Mouse (Mus musculus) heart, postnatal 25 days (tissue): ENCODE measurements around the gene Ccdc117. TPM values are rescaled to one million over a fixed set of nuclear protein-coding genes. Genes with fewer than 3 reads are reported as not detected.
A peak's percentile ranks its signal among the peaks of the same experiment; 100 is the strongest.
"Not testable (repeated sequence)": the region's sequence is repeated elsewhere in the genome, so short reads cannot be mapped to it uniquely, and the experiment has no call there.

ENCODE experiments used
- DNase-seq: peaks from one replicate; pipeline ENCODE4 v3.0.0; 2022; ENCODE audit warnings: low spot score
- intact Hi-C: fragments of 180-260 bp; cut with DNase I; formaldehyde crosslinking; loops from one replicate; pipeline ENCODE4 v1.15.1; 2025
- total RNA-seq, 2 experiments: library from RNA; stranded (reverse); gene quantifications; 2 replicates each; pipeline ENCODE4 v1.2.3; 2021

Ccdc117 gene
- total RNA-seq, 2 experiments from 2014 or later, result 17.9 to 23.5 TPM

DNA sequence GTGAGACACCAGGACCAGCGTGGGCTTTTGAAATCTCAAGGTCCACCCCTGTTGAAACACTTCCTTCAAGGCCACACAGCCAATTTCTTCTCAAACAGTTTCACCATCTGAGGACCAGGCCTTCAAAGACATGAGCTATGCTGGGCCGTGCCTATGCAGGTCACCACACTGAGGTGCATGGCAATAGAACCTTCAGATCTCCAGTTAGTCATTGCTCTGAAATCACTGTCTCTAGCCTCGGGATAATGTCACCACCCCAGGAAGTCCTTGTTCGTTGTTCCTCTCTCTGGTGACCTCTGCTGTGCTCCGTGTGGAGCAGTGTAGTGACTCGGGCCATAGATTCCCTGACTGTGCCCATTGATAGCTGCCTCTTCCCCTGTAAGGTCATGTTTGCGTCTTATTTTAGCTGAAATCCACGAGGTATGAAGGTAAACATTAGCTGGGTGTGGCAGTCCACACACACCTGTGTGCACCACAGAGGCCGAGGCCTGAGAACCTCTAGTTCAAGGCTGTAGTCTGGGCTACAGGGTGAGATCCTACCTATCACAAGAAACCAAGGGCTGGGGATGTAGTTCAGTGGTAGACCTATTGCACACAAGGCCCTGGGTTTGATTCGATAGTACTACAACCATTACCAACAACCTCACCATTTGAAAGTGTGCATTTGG, 50.9 kb downstream of the Ccdc117 start:
- intact Hi-C loops, result no loop called here
- no peak for DNase-seq

DNA sequence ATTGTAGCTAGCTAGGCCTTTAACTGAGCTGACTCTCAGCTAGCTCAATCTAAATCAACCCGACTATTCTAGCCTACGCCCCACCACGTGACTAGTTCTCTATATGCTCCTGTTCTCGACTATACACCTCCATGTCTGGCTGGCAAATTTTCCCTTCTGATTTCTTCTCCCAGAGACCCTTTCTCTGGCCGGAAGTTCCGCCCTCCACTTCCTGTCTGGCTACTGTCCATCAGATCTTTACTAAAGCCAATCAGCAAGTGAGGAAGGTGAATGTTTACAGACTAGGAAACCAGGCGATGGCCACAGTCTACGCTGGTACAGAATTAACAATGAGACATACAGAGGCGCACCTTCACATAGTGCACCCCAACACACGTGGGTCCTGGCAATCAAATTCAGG, 52.6 kb downstream of the Ccdc117 start:
- DNase-seq, result not testable (repeated sequence)
- intact Hi-C loops, result loop anchor here (5.0 kb wide), 1 partner anchor 398 kb away; no protein-coding TSS in a partner anchor

DNA sequence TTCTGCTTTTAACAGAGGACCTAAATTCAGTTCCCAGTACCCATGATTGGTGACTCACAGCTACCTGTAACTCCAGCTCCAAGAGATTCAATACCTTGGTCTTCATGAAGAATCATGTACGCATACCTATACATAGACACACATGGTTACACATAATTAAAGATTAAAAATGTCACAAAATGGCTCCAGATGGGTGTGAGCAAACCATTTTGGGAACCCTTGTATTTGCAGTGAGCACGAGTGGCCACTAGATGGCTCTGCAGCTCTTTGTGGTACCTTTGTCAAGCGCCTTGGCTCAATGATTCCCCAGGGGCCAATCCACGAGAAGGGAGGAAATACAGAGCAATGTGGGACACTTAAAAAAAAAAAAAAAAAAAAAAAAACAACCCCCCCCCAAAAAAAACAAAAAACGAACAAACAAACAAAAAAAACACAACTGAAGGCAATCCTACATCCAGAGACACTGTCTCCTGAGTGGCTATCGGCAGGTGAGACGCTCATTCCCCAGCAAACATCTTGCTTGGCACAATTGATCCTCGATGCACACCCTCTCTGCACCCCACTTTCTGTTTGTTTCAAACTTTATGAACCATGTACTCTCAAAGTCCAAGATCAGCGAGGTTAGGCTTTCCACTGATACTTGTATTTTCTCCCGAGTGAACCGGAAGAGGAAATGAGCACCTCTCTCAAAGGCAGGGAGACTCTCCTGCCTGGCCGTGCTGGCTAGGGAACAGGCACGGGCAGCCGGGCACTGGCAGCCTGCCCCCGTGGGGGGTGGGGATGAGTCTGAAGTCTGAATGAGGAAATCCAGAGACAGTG, 56.6 kb downstream of the Ccdc117 start:
- intact Hi-C loops, result loop anchor here (1.0 to 5.0 kb wide), 3 partner anchors 36 to 402 kb away; no protein-coding TSS in a partner anchor
- DNase-seq, result peak; percentile 57

DNA sequence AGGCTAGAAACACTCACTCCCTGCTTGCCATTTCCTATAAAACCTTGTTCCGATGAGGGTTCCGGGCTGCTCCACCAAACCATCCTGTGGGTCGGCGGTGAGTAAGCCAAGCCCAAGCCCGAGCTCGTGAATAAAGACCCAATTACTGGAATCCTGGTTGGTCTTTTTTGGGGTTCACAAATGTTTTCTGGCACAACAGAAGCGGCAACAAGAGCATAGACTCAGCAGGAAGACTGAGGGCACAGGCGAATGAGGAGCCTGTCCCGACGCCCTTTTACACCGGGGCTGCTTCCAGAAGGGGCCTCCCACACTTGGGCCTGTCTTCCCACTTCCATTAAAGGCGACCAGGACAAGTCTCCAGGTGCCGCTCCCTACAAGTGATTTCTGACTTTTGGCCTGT, 59.4 kb downstream of the Ccdc117 start:
- no peak for DNase-seq
- intact Hi-C loops, result loop anchor here (2.0 kb wide), 1 partner anchor 208 kb away; no protein-coding TSS in a partner anchor

Other genes with a start within 250 kb of the Ccdc117 start
- gene Znrf3, start 97.3 kb downstream of the Ccdc117 start, total RNA-seq, result 1 to 10 TPM; 9.4 to 9.7 TPM
- gene Xbp1, start 21.5 kb downstream of the Ccdc117 start, total RNA-seq, result 10 to 100 TPM; 68.7 to 74.8 TPM
- not detected for gene Ankrd36, start 27.5 kb upstream of the Ccdc117 start, total RNA-seq
- 100 to 1,000 TPM; 145 to 152 TPM for gene Mrps24, start 173.5 kb upstream of the Ccdc117 start, total RNA-seq
- 10 to 100 TPM; 56.7 to 68.6 TPM for gene Urgcp, start 220.2 kb upstream of the Ccdc117 start, total RNA-seq
- gene Dbnl, start 246.3 kb upstream of the Ccdc117 start, total RNA-seq, result 10 to 100 TPM; 26.1 to 27.2 TPM